ENCODE assay signal across 27 mouse cellular contexts in genomic region chr11:67190316-67190715, GRCm38 (mm10). TPM values are rescaled to one million over a fixed set of nuclear protein-coding genes. Genes with fewer than 3 reads are reported as not detected.
DNase-seq lines count a peak whose midpoint lies in the region; TF ChIP-seq lines count a peak whose summit lies in the region.
"Had no signal": no experiment of that assay in that cellular context is flagged by ENCODE, and none has a peak within 500 bp of the region (broad histone marks: within the 10 kb centered on the region; RNA-seq: fewer than 3 reads in every experiment).

No protein-coding gene starts in this region.

- peak; percentile 8 for DNase-seq in left cerebral cortex, adult 11 months (ENCODE audit: low spot score)
- no peak for DNase-seq in left cerebral cortex, adult 8-10 months (ENCODE audit: low spot score in 2 of 2)
- peak; percentile 9 for DNase-seq in right cerebral cortex, adult 18-20 months
- no peak for DNase-seq in right cerebral cortex, postnatal 10 days (ENCODE audit: low spot score in 2 of 2)
- DNase-seq in adrenal gland, postnatal 4 days (ENCODE audit: low spot score in 2 of 2) = no peak
- DNase-seq: adrenal gland, postnatal 10 days; adrenal gland, postnatal 36 days; cerebellum, adult 11-12 months; cerebellum, adult 8-10 months; cerebellum, postnatal 10 days; cerebellum, postnatal 36 days; gastrocnemius, postnatal 25 days; heart, adult 2 months had no signal

- peaks cover 2% of the 10 kb centered on the region for H3K4me1 ChIP-seq in cortical plate, adult 2 months (ENCODE audit: control insufficient read depth, insufficient read depth, low read length)
- H3K4me1 ChIP-seq: forebrain, embryonic 10.5 days; forebrain, embryonic 13.5 days; hindbrain, embryonic 12.5 days; hindbrain, embryonic 15.5 days had no signal

- H3K27ac ChIP-seq in cortical plate, adult 2 months (ENCODE audit: insufficient read depth, low read length) = no peak overlapping the region
- H3K27ac ChIP-seq: forebrain, embryonic 10.5 days; forebrain, embryonic 13.5 days; heart, adult 2 months; hindbrain, embryonic 12.5 days; hindbrain, embryonic 15.5 days had no signal

- no peak for TF ChIP-seq CTCF in cortical plate, adult 2 months (IDR thresholded peaks at IDR 0.05; ENCODE audit: extremely low read depth, insufficient read depth, low read length)

- H3K4me3 ChIP-seq in cortical plate, adult 2 months (ENCODE audit: insufficient read depth, low read length) = no peak overlapping the region
- H3K4me3 ChIP-seq: forebrain, embryonic 10.5 days; forebrain, embryonic 13.5 days; heart, adult 2 months; hindbrain, embryonic 12.5 days; hindbrain, embryonic 15.5 days had no signal

- 0 out of 2 replicates have a peak, but pooled peaks have one; percentile 29 for TF ChIP-seq POLR2A in cortical plate, adult 2 months (IDR thresholded peaks at IDR 0.05; ENCODE audit: extremely low read depth, insufficient read depth, low read length)

RNA-seq across cellular contexts. Expression of gene Myh1, which starts 9.5 kb away (rescaled TPM):
- total RNA-seq in left cerebral cortex, adult 8-10 months (2022) = under 1 TPM; 0.35 to 0.89 (median 0.65) TPM
- polyA plus RNA-seq in cortical plate, adult 2 months (2012; rRNA removed) = 0.23 and 0.32 TPM in 2 replicates
- total RNA-seq in adrenal gland, postnatal 4 days (2021) = 10 to 100 TPM; 35.6 to 60.0 TPM
- total RNA-seq: heart, adult 2 months; heart, postnatal 25 days; hematopoietic stem cell, adult 5-6 weeks had no signal
- polyA plus RNA-seq: forebrain, embryonic 10.5 days; forebrain, embryonic 16.5 days; heart, adult 2 months; heart, postnatal 0 days; hindbrain, embryonic 12.5 days; intestine, embryonic 14.5 days had no signal

RNA-seq across cellular contexts. Expression of gene Myh2, which starts 19.5 kb away (rescaled TPM):
- total RNA-seq in left cerebral cortex, adult 8-10 months (2022) = 1 to 10 TPM in 2 of 4 experiments, under 1 TPM in 2; 0.67 to 1.4 (median 0.99) TPM
- 0.44 and 0.47 TPM in 2 replicates for polyA plus RNA-seq in cortical plate, adult 2 months (2012; rRNA removed)
- total RNA-seq in adrenal gland, postnatal 4 days (2021) = 10 to 100 TPM in 1 of 2 experiments, 1 to 10 TPM in 1; 6.4 to 35.1 TPM
- total RNA-seq: ES-E14; heart, adult 2 months; heart, postnatal 25 days; hematopoietic stem cell, adult 5-6 weeks had no signal
- polyA plus RNA-seq: embryonic facial prominence, embryonic 11.5 days; forebrain, embryonic 10.5 days; forebrain, embryonic 13.5 days; heart, adult 2 months; heart, embryonic 11.5 days; heart, embryonic 14.5 days; heart, postnatal 0 days; hindbrain, embryonic 12.5 days had no signal

RNA-seq across cellular contexts. Expression of gene Myh4, which starts 47.5 kb away (rescaled TPM):
- total RNA-seq in left cerebral cortex, adult 8-10 months (2022) = 1 to 10 TPM in 3 of 4 experiments, under 1 TPM in 1; 0.28 to 9.3 (median 5.5) TPM
- polyA plus RNA-seq in cortical plate, adult 2 months (2012; rRNA removed) = 0.15 and 0.21 TPM in 2 replicates
- 10 to 100 TPM in 1 of 2 experiments, 1 to 10 TPM in 1; 5.7 to 12.7 TPM for total RNA-seq in adrenal gland, postnatal 4 days (2021)
- total RNA-seq: adrenal gland, postnatal 36 days; hematopoietic stem cell, adult 5-6 weeks had no signal
- polyA plus RNA-seq: forebrain, embryonic 10.5 days; forebrain, embryonic 13.5 days; heart, adult 2 months; heart, embryonic 11.5 days; heart, embryonic 14.5 days; heart, postnatal 0 days; hindbrain, embryonic 12.5 days; hindbrain, embryonic 15.5 days had no signal

Comparison
In these comparisons a context has a peak if more than half of its experiments do, and no peak if none do; other contexts are left out.
1. DNase-seq: peak in left cerebral cortex, adult 11 months (single experiment) and right cerebral cortex, adult 18-20 months (single experiment); none in left cerebral cortex, adult 8-10 months (0 of 2), right cerebral cortex, postnatal 10 days (0 of 2) and adrenal gland, postnatal 4 days (0 of 2).
2. RNA of gene Myh1, which starts 9.5 kb away (total RNA-seq): 35.6 to 60.0 TPM in adrenal gland, postnatal 4 days; 0.35 to 0.89 TPM in left cerebral cortex, adult 8-10 months; every median in the first group is over 10 times any median in the second.